Mouse (Mus musculus): Measurements from ENCODE around the gene Olfr279.
"Not testable (repeated sequence)": the region's sequence is repeated elsewhere in the genome, so short reads cannot be mapped to it uniquely, and the experiment has no call there.

Gene Olfr279

GRCm38 (mm10) chr15:98510438-98511385, 18.5 kb downstream of the Olfr279 start:
- DNase-seq (ENCODE audit: inconsistent ontology term), result peak; percentile 78

- no peak for DNase-seq (ENCODE audit: inconsistent ontology term)
These were observed 19.3 kb downstream of the Olfr279 start for GRCm38 (mm10) chr15:98511386-98511928.

- no peak for DNase-seq (ENCODE audit: inconsistent ontology term)
These were observed 20.0 kb downstream of the Olfr279 start for GRCm38 (mm10) chr15:98512232-98512631.

- DNase-seq (ENCODE audit: inconsistent ontology term), result peak; percentile 87
These were observed 20.7 kb downstream of the Olfr279 start for GRCm38 (mm10) chr15:98512799-98513321.

GRCm38 (mm10) chr15:98513676-98514075, 21.5 kb downstream of the Olfr279 start:
- not testable (repeated sequence) for DNase-seq (ENCODE audit: inconsistent ontology term)

GRCm38 (mm10) chr15:98514146-98514545, 21.9 kb downstream of the Olfr279 start:
- DNase-seq (ENCODE audit: inconsistent ontology term), result no peak

GRCm38 (mm10) chr15:98514845-98515244, 22.6 kb downstream of the Olfr279 start:
- DNase-seq (ENCODE audit: inconsistent ontology term), result not testable (repeated sequence)

GRCm38 (mm10) chr15:98517380-98518355, 25.5 kb downstream of the Olfr279 start:
- DNase-seq (ENCODE audit: inconsistent ontology term), result peak; percentile 29

GRCm38 (mm10) chr15:98521245-98521644, 29.0 kb downstream of the Olfr279 start:
- DNase-seq (ENCODE audit: inconsistent ontology term), result peak; percentile 17

- peak; percentile 78 for DNase-seq (ENCODE audit: inconsistent ontology term)
These were observed 33.9 kb downstream of the Olfr279 start for GRCm38 (mm10) chr15:98526057-98526456.

- peak; percentile 74 for DNase-seq (ENCODE audit: inconsistent ontology term)
These were observed 35.0 kb downstream of the Olfr279 start for GRCm38 (mm10) chr15:98527056-98527771.

- no peak for DNase-seq (ENCODE audit: inconsistent ontology term)
These were observed 35.9 kb downstream of the Olfr279 start for GRCm38 (mm10) chr15:98528066-98528563.

- peak; percentile 77 for DNase-seq (ENCODE audit: inconsistent ontology term)
These were observed 40.1 kb downstream of the Olfr279 start for GRCm38 (mm10) chr15:98532281-98532680.

- DNase-seq (ENCODE audit: inconsistent ontology term), result peak; percentile 36
These were observed 40.9 kb downstream of the Olfr279 start for GRCm38 (mm10) chr15:98533035-98533531.

- DNase-seq (ENCODE audit: inconsistent ontology term), result peak; percentile 97
These were observed 41.9 kb downstream of the Olfr279 start, which contains the start of gene Kansl2 for GRCm38 (mm10) chr15:98533881-98534627. Gene Kansl2 (minus strand): TSS chr15:98534264.

- no peak for DNase-seq (ENCODE audit: inconsistent ontology term)
These were observed 43.7 kb downstream of the Olfr279 start for GRCm38 (mm10) chr15:98535921-98536320.

- DNase-seq (ENCODE audit: inconsistent ontology term), result peak; percentile 19
These were observed 44.8 kb downstream of the Olfr279 start for GRCm38 (mm10) chr15:98536828-98537510.

- no peak for DNase-seq (ENCODE audit: inconsistent ontology term)
These were observed 45.7 kb downstream of the Olfr279 start for GRCm38 (mm10) chr15:98537923-98538322.

- no peak for DNase-seq (ENCODE audit: inconsistent ontology term)
These were observed 48.9 kb downstream of the Olfr279 start for GRCm38 (mm10) chr15:98541064-98541463.

All from Muller cell, postnatal 12 days (primary cell).